Mouse (Mus musculus) c-Kit-positive CD71-negative TER-119-negative erythroid progenitor cells, embryonic 14.5 days (primary cell): ENCODE results near the gene Gm9922.

Source experiments
- DNase-seq: peaks from one replicate; pipeline ENCODE4 v3.0.0-alpha.2; 2013; ENCODE audit warnings: low read depth

Gm9922 gene

DNA sequence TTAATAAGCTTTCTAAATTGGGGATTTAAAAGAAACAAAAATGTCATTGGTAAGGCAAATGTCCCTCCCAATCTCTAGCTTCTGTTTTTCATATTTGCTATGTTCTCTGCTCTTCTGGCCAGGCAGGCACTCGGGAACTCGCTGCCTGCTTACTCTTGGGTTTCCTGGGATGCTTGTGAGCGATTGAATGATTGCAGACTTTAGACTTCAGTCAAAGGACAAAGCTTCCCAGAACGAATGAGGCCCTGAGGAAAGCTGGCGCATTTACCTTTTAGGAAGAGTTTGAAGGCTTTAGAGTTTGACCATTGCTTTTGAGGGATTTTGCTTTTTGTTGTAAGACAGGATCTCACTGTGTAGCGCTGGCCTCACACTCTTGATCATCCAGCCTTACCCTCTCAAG, 41.9 kb downstream of the Gm9922 start:
- DNase-seq: no peak
